In the genomic region with DNA sequence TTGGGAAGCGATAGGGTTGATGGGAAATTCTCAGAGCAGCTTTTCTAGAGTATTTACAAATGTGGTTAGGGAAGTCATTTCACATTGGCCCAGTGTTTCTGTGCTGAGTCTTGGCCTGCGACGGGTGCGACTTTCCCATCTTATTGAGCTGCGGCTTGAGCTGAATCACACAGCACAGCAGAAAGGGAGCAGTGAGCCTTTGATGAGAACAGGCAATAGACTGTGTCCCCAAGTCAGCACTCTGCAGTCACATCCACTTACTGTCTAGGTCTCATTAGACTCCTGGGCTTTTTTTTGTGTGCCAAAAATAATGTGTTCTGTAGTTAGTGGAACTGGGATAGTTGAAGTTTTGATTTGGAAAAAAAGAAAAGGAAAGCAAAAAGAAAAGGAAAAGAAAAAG, we compare ENCODE assay signal across 25 mouse cellular contexts. TPM values are rescaled to one million over a fixed set of nuclear protein-coding genes. Genes with fewer than 3 reads are reported as not detected.
DNase-seq lines count a peak whose midpoint lies in the region; ATAC-seq and TF ChIP-seq lines count a peak whose summit lies in the region.
"Had no signal": no experiment of that assay in that cellular context is flagged by ENCODE, and none has a peak within 500 bp of the region (broad histone marks: within the 10 kb centered on the region; RNA-seq: fewer than 3 reads in every experiment).

No protein-coding gene starts in this region.

- H3K27me3 ChIP-seq in liver, adult 2 months (ENCODE audit: control insufficient read depth, insufficient read depth, low read length), result no peaks in the 10 kb centered on the region
- H3K27me3 ChIP-seq in hindbrain, embryonic 14.5 days (ENCODE audit: control insufficient read depth, insufficient read depth, low read length), result no peaks in the 10 kb centered on the region
- H3K27me3 ChIP-seq: embryonic facial prominence, embryonic 13.5 days; embryonic facial prominence, embryonic 15.5 days; forebrain, embryonic 12.5 days; Patski had no signal

- WGBS in liver, adult 2 months, result 85% methylated on average over 5 of the region's 5 CpGs
- WGBS in hindbrain, embryonic 14.5 days, result 83% methylated on average over 5 of the region's 5 CpGs

- TF ChIP-seq POLR2A in liver, adult 2 months (IDR thresholded peaks at IDR 0.05; ENCODE audit: extremely low read depth, insufficient read depth, low read length), result no peak

- H3K27ac ChIP-seq in liver, adult 2 months (replicated peaks; ENCODE audit: insufficient read depth, low read depth, low read length), result no peak overlapping the region
- H3K27ac ChIP-seq in hindbrain, embryonic 14.5 days, result no peak overlapping the region
- H3K27ac ChIP-seq: embryonic facial prominence, embryonic 13.5 days; embryonic facial prominence, embryonic 15.5 days; forebrain, embryonic 10.5 days; forebrain, embryonic 12.5 days had no signal

- no peak for ATAC-seq in hindbrain, embryonic 14.5 days (ENCODE audit: low FRiP score)
- ATAC-seq: activated CD4-positive, CD25-positive, alpha-beta regulatory T cell, adult 4 months; forebrain, embryonic 14.5 days; forebrain, embryonic 16.5 days; Patski had no signal

- peaks cover 26% of the 10 kb centered on the region for H3K36me3 ChIP-seq in liver, adult 2 months (ENCODE audit: control insufficient read depth, insufficient read depth, low read length)
- H3K36me3 ChIP-seq in hindbrain, embryonic 14.5 days (replicated peaks; ENCODE audit: control insufficient read depth, insufficient read depth), result peaks cover 29% of the 10 kb centered on the region

- TF ChIP-seq CTCF in liver, adult 2 months (IDR thresholded peaks at IDR 0.05; ENCODE audit: low read depth, low read length), result no peak

- no peak overlapping the region for H3K4me3 ChIP-seq in liver, adult 2 months (ENCODE audit: insufficient read depth, low read depth, low read length)
- H3K4me3 ChIP-seq in hindbrain, embryonic 14.5 days (replicated peaks; ENCODE audit: low read length), result no peak overlapping the region
- H3K4me3 ChIP-seq: embryonic facial prominence, embryonic 13.5 days; embryonic facial prominence, embryonic 15.5 days; erythroblast, embryonic 14.5 days; forebrain, embryonic 10.5 days; forebrain, embryonic 12.5 days had no signal

- peak; percentile 37 for DNase-seq in liver, adult 2 months (ENCODE audit: extremely low read depth, low read depth, low spot score)
- DNase-seq in liver, result no peak
- peak; percentile 68 for DNase-seq in Muller cell, postnatal 12 days (ENCODE audit: inconsistent ontology term)
- peak; percentile 37 for DNase-seq in brain, adult 2 months (ENCODE audit: low read depth, low spot score)
- no peak for DNase-seq in hindbrain, embryonic 14.5 days (ENCODE audit: low spot score)
- DNase-seq: adrenal gland, adult 8-10 months; adrenal gland, postnatal 14 days; adrenal gland, postnatal 36 days; cerebellum, adult 11 months; cerebellum, adult 18-20 months; cerebellum, adult 8-10 months; cerebellum, adult 9-11 months; cerebellum, postnatal 14 days; cerebellum, postnatal 36 days; embryo, embryonic 11 days had no signal

- peaks cover 14% of the 10 kb centered on the region for H3K79me2 ChIP-seq in liver, adult 2 months (ENCODE audit: control insufficient read depth, insufficient read depth, low read length)

- H3K4me1 ChIP-seq in liver, adult 2 months (ENCODE audit: control insufficient read depth, insufficient read depth, low read length), result peaks cover 13% of the 10 kb centered on the region
- no peaks in the 10 kb centered on the region for H3K4me1 ChIP-seq in hindbrain, embryonic 14.5 days (replicated peaks; ENCODE audit: control insufficient read depth, insufficient read depth, low read length)
- H3K4me1 ChIP-seq: forebrain, embryonic 12.5 days had no signal

- H3K9me3 ChIP-seq in hindbrain, embryonic 14.5 days (ENCODE audit: control insufficient read depth, low read length), result no peaks in the 10 kb centered on the region
- H3K9me3 ChIP-seq: embryonic facial prominence, embryonic 13.5 days; embryonic facial prominence, embryonic 15.5 days; forebrain, embryonic 10.5 days; forebrain, embryonic 12.5 days had no signal

- no peak overlapping the region for H3K9ac ChIP-seq in liver, adult 2 months (ENCODE audit: low read depth, low read length)
- no peak overlapping the region for H3K9ac ChIP-seq in hindbrain, embryonic 14.5 days
- H3K9ac ChIP-seq: embryonic facial prominence, embryonic 13.5 days; embryonic facial prominence, embryonic 15.5 days; forebrain, embryonic 12.5 days had no signal

- H3K4me2 ChIP-seq in hindbrain, embryonic 14.5 days (replicated peaks), result no peak overlapping the region
- H3K4me2 ChIP-seq: embryonic facial prominence, embryonic 13.5 days; embryonic facial prominence, embryonic 15.5 days; forebrain, embryonic 12.5 days had no signal

RNA-seq across cellular contexts. Expression of a gene that starts 14.9 kb away (rescaled TPM):
- total RNA-seq in liver, adult 2 months (2014; rRNA removed), result 14.7 and 15.9 TPM in 2 replicates
- 6.3 and 7.1 TPM in 2 replicates for polyA plus RNA-seq in liver, adult 2 months (2012; rRNA removed)
- polyA plus RNA-seq in hindbrain, embryonic 14.5 days (2014; fragmentation: Nextera tagmentation; extraction: Ambion mirVana), result 17.3 and 17.5 TPM in 2 replicates

RNA-seq across cellular contexts. Expression of a gene that starts 15.0 kb away (rescaled TPM):
- 0.83 and 0.94 TPM in 2 replicates for total RNA-seq in liver, adult 2 months (2014; rRNA removed)
- 0.15 TPM in 1 of 2 replicates, not detected in the other for polyA plus RNA-seq in liver, adult 2 months (2012; rRNA removed)
- polyA plus RNA-seq in hindbrain, embryonic 14.5 days (2014; fragmentation: Nextera tagmentation; extraction: Ambion mirVana), result 0.97 and 2.8 TPM in 2 replicates
- total RNA-seq: MEL had no signal
- polyA plus RNA-seq: erythroblast, embryonic 14.5 days had no signal

Comparison
In these comparisons a context has a peak if more than half of its experiments do, and no peak if none do; other contexts are left out.
1. DNase-seq: peak in liver, adult 2 months (single experiment), Muller cell, postnatal 12 days (single experiment) and brain, adult 2 months (single experiment); none in liver (single experiment) and hindbrain, embryonic 14.5 days (single experiment).